Mouse (Mus musculus) spleen, adult 2 months (tissue): ENCODE results near the gene Vsig10l. TPM values are rescaled to one million over a fixed set of nuclear protein-coding genes. Genes with fewer than 3 reads are reported as not detected.
A peak's percentile ranks its signal among the peaks of the same experiment; 100 is the strongest.

Experiments used
- DNase-seq, 2 experiments: peaks; one replicate each; pipeline versions ENCODE4 v3.0.0 to v3.0.0-alpha.2; 2012 to 2021; ENCODE audit warnings: low spot score in 2 of 2, low read depth in 1 of 2
- H3K27ac ChIP-seq: fragments of 200-500 bp; 2 replicates; pipeline ENCODE4 v1.5.1; 2012; ENCODE audit warnings: low read length, inconsistent platforms; ENCODE audit not compliant: insufficient read depth
- H3K27me3 ChIP-seq: fragments of 200-500 bp; 2 replicates; pipeline ENCODE4 v1.6.1; 2012; ENCODE audit warnings: mild to moderate bottlenecking, moderate library complexity, low read length, inconsistent platforms; ENCODE audit not compliant: control insufficient read depth, insufficient read depth
- H3K36me3 ChIP-seq: fragments of 200-500 bp; 2 replicates; pipeline ENCODE4 v1.6.1; 2012; ENCODE audit warnings: mild to moderate bottlenecking, low read length, inconsistent platforms; ENCODE audit not compliant: control insufficient read depth, insufficient read depth
- H3K4me1 ChIP-seq: fragments of 200-500 bp; 2 replicates; pipeline ENCODE4 v1.6.1; 2011; ENCODE audit warnings: inconsistent platforms; ENCODE audit not compliant: control insufficient read depth, insufficient read depth, insufficient read length
- H3K4me3 ChIP-seq: fragments of 200-500 bp; 2 replicates; pipeline ENCODE4 v1.5.1; 2011; ENCODE audit warnings: mild to moderate bottlenecking, inconsistent platforms; ENCODE audit not compliant: insufficient read depth, insufficient read length; ENCODE audit errors: extremely low read depth
- CTCF ChIP-seq: fragments of 200-500 bp; IDR thresholded peaks from 2 replicates; pipeline ENCODE4 v1.5.1; 2011; ENCODE audit warnings: mild to moderate bottlenecking, inconsistent platforms; ENCODE audit not compliant: insufficient read depth, insufficient read length, insufficient replicate concordance; ENCODE audit errors: extremely low read depth
- POLR2A ChIP-seq: fragments of 200-500 bp; IDR thresholded peaks from 2 replicates; pipeline ENCODE4 v1.6.1; 2011; ENCODE audit warnings: low read depth, low read length, inconsistent platforms
- WGBS: fragments of 180-500 bp; shearing (Covaris S2); methylation state at CpG from one replicate; pipeline ENCODE4 v1.1.7; 2018; 5-methylcytosine and 5-hydroxymethylcytosine counted together
- polyA plus RNA-seq: library from polyadenylated mRNA; depleted of rRNA; stranded (reverse); fragments of >200 nt; gene quantifications from 2 replicates; pipeline ENCODE4 v1.2.3, GENCODE M21; 2012; rRNA removed

Vsig10l gene
- polyA plus RNA-seq, result 3.8 and 4.8 TPM in 2 replicates

- Histone ChIP-seq H3K4me1 (peaks cover 7% of the 10 kb centered on the region), H3K4me3 (no peak within 1 kb of the TSS), H3K27ac (no peak within 1 kb of the TSS), H3K36me3 (no peaks in the 10 kb centered on the region), H3K27me3 (no peaks in the 10 kb centered on the region)
- 74% methylated on average over 4 of the region's 4 CpGs for WGBS
- TF ChIP-seq CTCF (no peak), POLR2A (no peak)
- no peak for DNase-seq
Observed at GRCm38 (mm10) chr7:43462851-43463250, at the start of gene Vsig10l. Gene Vsig10l, plus strand, starts transcription at chr7:43463151.

- peaks cover 16% of the 10 kb centered on the region for H3K36me3 ChIP-seq
- TF ChIP-seq POLR2A, result no peak
- TF ChIP-seq CTCF, result no peak
- H3K27me3 ChIP-seq, result no peaks in the 10 kb centered on the region
- no peak for DNase-seq
- H3K27ac ChIP-seq, result no peak overlapping the region
- WGBS, result 91% methylated on average over 10 of the region's 10 CpGs
- no peak overlapping the region for H3K4me3 ChIP-seq
- no peaks in the 10 kb centered on the region for H3K4me1 ChIP-seq
Observed at GRCm38 (mm10) chr7:43417298-43417697, 45.7 kb upstream of the Vsig10l start.

GRCm38 (mm10) chr7:43422995-43423617, 39.8 kb upstream of the Vsig10l start:
- 25% methylated on average over 11 of the region's 11 CpGs for WGBS
- peak; percentile 47 to 81 for DNase-seq
- Histone ChIP-seq H3K36me3 (0 out of 2 replicates have a peak, but pooled peaks cover 1% of the 10 kb centered on the region), H3K4me3 (no peak overlapping the region), H3K4me1 (peaks cover 4% of the 10 kb centered on the region; the same call in 1 of the 2 replicates), H3K27me3 (no peaks in the 10 kb centered on the region), H3K27ac (no peak overlapping the region)
- TF ChIP-seq CTCF (peak; percentile 96), POLR2A (no peak)

- H3K36me3 ChIP-seq, result 0 out of 2 replicates have a peak, but pooled peaks cover 1% of the 10 kb centered on the region
Observed at GRCm38 (mm10) chr7:43423991-43424625, 38.8 kb upstream of the Vsig10l start.

GRCm38 (mm10) chr7:43427406-43427805, 35.5 kb upstream of the Vsig10l start, which contains the start of gene Lim2:
Gene Lim2, plus strand, starts transcription at chr7:43427670.
- peaks cover 4% of the 10 kb centered on the region; the same call in 1 of the 2 replicates for H3K4me1 ChIP-seq

More at GRCm38 (mm10) chr7:43423991-43424625, 38.8 kb upstream of the Vsig10l start:
- TF ChIP-seq POLR2A (no peak), CTCF (no peak)
- WGBS, result 45% methylated on average over 3 of the region's 3 CpGs
- peaks cover 4% of the 10 kb centered on the region; the same call in 1 of the 2 replicates for H3K4me1 ChIP-seq
- H3K27ac ChIP-seq, result peak overlapping the region; percentile 15; the same call in 1 of the 2 replicates
- DNase-seq, result no peak
- H3K4me3 ChIP-seq, result no peak overlapping the region
- H3K27me3 ChIP-seq, result no peaks in the 10 kb centered on the region

GRCm38 (mm10) chr7:43429500-43429899, 33.5 kb upstream of the Vsig10l start:
- H3K4me1 ChIP-seq, result no peaks in the 10 kb centered on the region; the same call in 1 of the 2 replicates
- no peak for TF ChIP-seq CTCF
- no peak for TF ChIP-seq POLR2A
- no peaks in the 10 kb centered on the region for H3K27me3 ChIP-seq
- no peaks in the 10 kb centered on the region for H3K36me3 ChIP-seq
- no peak overlapping the region for H3K27ac ChIP-seq
- no peak for DNase-seq
- WGBS, result 72% methylated on average over 4 of the region's 4 CpGs
- no peak overlapping the region for H3K4me3 ChIP-seq

More at GRCm38 (mm10) chr7:43427406-43427805, 35.5 kb upstream of the Vsig10l start, which contains the start of gene Lim2:
- no peaks in the 10 kb centered on the region for H3K36me3 ChIP-seq
- no peak within 1 kb of the TSS for H3K27ac ChIP-seq
- TF ChIP-seq POLR2A (no peak), CTCF (no peak)
- H3K27me3 ChIP-seq, result no peaks in the 10 kb centered on the region
- H3K4me3 ChIP-seq, result no peak within 1 kb of the TSS
- WGBS, result 83% methylated on average over 8 of the region's 8 CpGs
- DNase-seq, result no peak
